Mouse (Mus musculus) hindbrain, embryonic 14.5 days (tissue): ENCODE measurements around the gene Nup210. TPM values are rescaled to one million over a fixed set of nuclear protein-coding genes. Genes with fewer than 3 reads are reported as not detected.

Experiments used
- ATAC-seq: fragments of 200-750 bp; cut with Nextera tagmentation; 2 replicates; pipeline ENCODE4 v1.8.0; 2017; ENCODE audit warnings: moderate number of reproducible peaks, mild to moderate bottlenecking, moderate TSS enrichment, moderate library complexity; ENCODE audit not compliant: low FRiP score
- DNase-seq: peaks from one replicate; pipeline ENCODE4 v3.0.0-alpha.2; 2015; ENCODE audit warnings: low spot score
- H3K27ac ChIP-seq: fragments of 300-500 bp; sonication (generic); 2 replicates; pipeline ENCODE4 v1.5.1; 2014; ENCODE audit warnings: mild to moderate bottlenecking, moderate library complexity
- H3K27me3 ChIP-seq: fragments of 300-500 bp; sonication (generic); 2 replicates; pipeline ENCODE4 v1.6.1; 2014; ENCODE audit warnings: mild to moderate bottlenecking, low read length, mixed read lengths; ENCODE audit not compliant: control insufficient read depth, insufficient read depth
- H3K36me3 ChIP-seq: fragments of 300-500 bp; sonication (generic); replicated peaks from 2 replicates; pipeline ENCODE4 v1.6.1; 2014; ENCODE audit not compliant: control insufficient read depth, insufficient read depth
- H3K4me1 ChIP-seq: fragments of 300-500 bp; sonication (generic); replicated peaks from 2 replicates; pipeline ENCODE4 v1.6.1; 2014; ENCODE audit warnings: antibody characterized with exemption, low read length, mixed read lengths; ENCODE audit not compliant: control insufficient read depth, insufficient read depth
- H3K4me2 ChIP-seq: fragments of 300-500 bp; sonication (generic); replicated peaks from 2 replicates; pipeline ENCODE4 v1.6.1; 2014; ENCODE audit warnings: mild to moderate bottlenecking, moderate library complexity
- H3K4me3 ChIP-seq: fragments of 300-500 bp; sonication (generic); replicated peaks from 2 replicates; pipeline ENCODE4 v1.5.1; 2014; ENCODE audit warnings: mild to moderate bottlenecking, low read length
- H3K9ac ChIP-seq: fragments of 300-500 bp; sonication (generic); 2 replicates; pipeline ENCODE4 v1.6.1; 2014
- H3K9me3 ChIP-seq: fragments of 300-500 bp; sonication (generic); 2 replicates; pipeline ENCODE4 v1.6.1; 2016; ENCODE audit warnings: low read length; ENCODE audit not compliant: control insufficient read depth
- WGBS: fragments of 180-500 bp; shearing (Covaris S2); extraction: QIAGEN DNeasy Blood & Tissue Kit; methylation state at CpG from one replicate; pipeline ENCODE4 v1.1.7; 2014; 5-methylcytosine and 5-hydroxymethylcytosine counted together
- polyA plus RNA-seq: library from polyadenylated mRNA; unstranded; fragments of >200 nt; fragmentation: Nextera tagmentation; extraction: Ambion mirVana; gene quantifications from 2 replicates; pipeline ENCODE4 v1.2.1, GENCODE M21; 2014

Nup210 gene
- polyA plus RNA-seq, 1 experiment from 2014 or later = 23.3 TPM

DNA sequence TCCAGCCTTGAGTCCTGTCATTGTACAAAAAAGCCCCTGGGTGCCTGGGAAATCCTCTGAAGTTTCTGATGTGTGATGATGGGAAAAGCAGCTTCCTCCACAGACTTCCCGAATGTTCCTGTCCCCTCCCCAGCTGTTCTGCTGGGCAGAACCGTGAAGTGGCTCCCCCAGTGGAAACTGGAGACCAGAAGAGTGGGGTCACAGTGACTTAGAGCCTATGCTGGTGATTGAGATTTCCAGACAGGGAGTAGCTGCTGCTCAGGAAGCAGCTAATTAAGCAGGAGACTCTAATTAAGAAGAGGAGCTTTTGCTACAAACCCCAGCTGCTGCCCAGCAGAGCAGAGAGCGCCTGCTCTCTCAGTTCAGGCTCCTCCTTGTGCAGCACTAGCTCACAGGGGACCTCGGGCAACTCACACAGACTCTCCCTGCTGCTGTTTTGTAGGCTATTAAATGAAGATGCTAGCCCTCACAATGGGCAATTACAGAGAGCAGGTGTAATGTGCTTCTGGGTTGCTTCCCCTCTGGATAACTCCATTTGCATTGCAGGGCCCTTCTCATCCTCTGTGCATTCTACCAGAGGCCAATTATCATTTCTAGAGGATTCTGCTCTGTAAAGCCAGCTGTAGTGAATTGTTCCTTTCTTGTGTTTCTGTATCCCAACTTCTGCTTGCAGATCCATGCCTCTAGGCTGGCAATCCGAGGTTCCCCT is 30.0 kb upstream of the Nup210 start:
- Histone ChIP-seq H3K4me2 (0 out of 2 replicates have a peak overlapping the region, but pooled peaks have one; percentile 4), H3K27ac (peak overlapping the region; percentile 94), H3K27me3 (no peaks in the 10 kb centered on the region), H3K4me1 (peaks cover 27% of the 10 kb centered on the region), H3K4me3 (no peak overlapping the region), H3K36me3 (no peaks in the 10 kb centered on the region), H3K9me3 (no peaks in the 10 kb centered on the region), H3K9ac (peak overlapping the region; percentile 22; the same call in 1 of the 2 replicates)
- peak; percentile 42 for DNase-seq
- peak; percentile 90 for ATAC-seq
- 19% methylated on average over 5 of the region's 5 CpGs for WGBS

DNA sequence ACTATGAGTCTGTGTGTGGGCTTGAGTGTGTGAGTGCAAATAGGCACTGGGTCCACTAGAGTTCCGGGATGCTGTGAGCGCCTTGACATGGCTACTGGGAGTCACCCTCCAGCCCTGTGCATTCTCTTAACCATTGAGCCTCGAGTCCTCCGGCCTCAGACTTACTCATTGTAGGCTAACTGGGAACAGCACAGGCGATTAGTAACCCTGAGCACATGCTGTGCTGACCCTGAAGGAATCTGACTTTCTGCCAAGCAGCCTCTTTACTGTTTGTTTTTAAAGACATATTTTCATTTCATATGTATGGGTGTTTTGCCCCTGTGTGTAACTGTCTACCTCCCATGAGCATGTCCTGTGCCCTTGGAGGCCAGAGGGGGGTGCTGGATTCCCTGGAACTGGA is 28.9 kb upstream of the Nup210 start:
- no peak overlapping the region for H3K9ac ChIP-seq
- 73% methylated on average over 5 of the region's 5 CpGs for WGBS
- ATAC-seq (no peak), DNase-seq (no peak)
- no peaks in the 10 kb centered on the region for H3K36me3 ChIP-seq
- H3K4me2 ChIP-seq = no peak overlapping the region
- H3K27ac ChIP-seq = peak overlapping the region; percentile 94
- H3K27me3 ChIP-seq = no peaks in the 10 kb centered on the region
- H3K9me3 ChIP-seq = no peaks in the 10 kb centered on the region
- peaks cover 27% of the 10 kb centered on the region for H3K4me1 ChIP-seq
- H3K4me3 ChIP-seq = no peak overlapping the region

DNA sequence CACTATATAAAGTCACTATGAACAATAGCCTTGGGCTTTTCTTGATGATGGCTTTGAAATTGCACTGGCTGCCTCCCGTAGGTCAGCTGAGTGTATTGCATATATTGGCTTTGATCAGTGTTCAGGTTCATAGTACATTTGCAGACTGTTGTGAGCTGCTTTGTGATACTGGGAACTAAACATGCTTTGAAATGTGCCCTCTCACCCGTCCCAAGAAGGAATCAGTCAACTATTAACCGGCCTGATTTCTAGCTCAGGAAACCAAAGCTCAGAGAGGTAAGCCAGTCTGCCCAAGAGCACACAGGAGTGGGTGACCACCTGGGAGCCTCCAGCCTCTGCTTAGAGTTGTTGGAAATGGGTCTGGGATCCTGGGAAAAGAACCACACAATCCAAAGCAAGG is 28.4 kb upstream of the Nup210 start:
- Histone ChIP-seq H3K4me1 (peaks cover 27% of the 10 kb centered on the region), H3K4me3 (no peak overlapping the region), H3K27me3 (no peaks in the 10 kb centered on the region), H3K4me2 (no peak overlapping the region), H3K9me3 (no peaks in the 10 kb centered on the region), H3K9ac (no peak overlapping the region), H3K36me3 (no peaks in the 10 kb centered on the region), H3K27ac (peak overlapping the region; percentile 94; the same call in 1 of the 2 replicates)
- ATAC-seq (no peak), DNase-seq (no peak)
- 72% methylated on average over 3 of the region's 3 CpGs for WGBS

GRCm38 (mm10) chr6:91139846-91140245 is 23.2 kb upstream of the Nup210 start:
- WGBS = 31% methylated on average over 4 of the region's 4 CpGs
- H3K27me3 ChIP-seq = no peaks in the 10 kb centered on the region
- peak; percentile 84 for DNase-seq
- H3K4me3 ChIP-seq = no peak overlapping the region
- no peaks in the 10 kb centered on the region for H3K9me3 ChIP-seq
- no peak overlapping the region for H3K9ac ChIP-seq
- no peak overlapping the region for H3K4me2 ChIP-seq
- no peak overlapping the region for H3K27ac ChIP-seq
- H3K36me3 ChIP-seq = no peaks in the 10 kb centered on the region
- ATAC-seq = no peak; the same call in 1 of the 2 replicates
- 0 out of 2 replicates have a peak, but pooled peaks cover 3% of the 10 kb centered on the region for H3K4me1 ChIP-seq

DNA sequence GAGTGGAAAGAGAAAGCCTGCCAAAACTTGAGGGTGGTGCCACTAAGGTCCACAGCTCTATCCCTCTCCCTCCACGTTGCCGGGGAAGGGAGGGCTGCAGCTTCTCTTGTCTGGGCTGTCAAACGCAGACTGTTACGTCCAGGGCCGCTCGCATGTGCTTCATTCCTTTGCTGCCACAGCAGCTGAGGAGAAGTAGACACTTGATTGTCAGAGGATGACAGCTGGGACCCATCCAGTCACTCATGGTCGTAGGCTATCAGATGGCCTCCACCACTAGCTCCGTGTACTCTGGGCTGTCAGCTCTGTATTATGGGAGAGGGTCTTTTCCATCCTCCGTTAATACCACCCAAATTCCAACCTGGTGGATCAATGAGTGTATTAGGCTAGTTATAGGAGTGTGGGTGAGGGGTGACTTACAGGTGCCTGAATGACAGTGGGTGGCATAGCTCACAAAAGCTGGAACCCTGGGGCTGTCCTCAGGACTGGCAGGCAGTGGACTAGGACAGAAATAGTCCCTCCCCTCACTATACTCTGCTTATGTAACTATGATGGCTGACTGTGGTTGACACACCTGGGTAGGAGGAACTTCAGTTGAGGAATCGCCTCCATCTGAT is 20.8 kb upstream of the Nup210 start:
- no peak overlapping the region for H3K4me2 ChIP-seq
- H3K36me3 ChIP-seq = no peaks in the 10 kb centered on the region
- no peak overlapping the region for H3K27ac ChIP-seq
- 76% methylated on average over 10 of the region's 10 CpGs for WGBS
- H3K4me1 ChIP-seq = no peaks in the 10 kb centered on the region
- DNase-seq (no peak), ATAC-seq (no peak)
- no peak overlapping the region for H3K9ac ChIP-seq
- H3K4me3 ChIP-seq = no peak overlapping the region
- H3K27me3 ChIP-seq = no peaks in the 10 kb centered on the region
- no peaks in the 10 kb centered on the region for H3K9me3 ChIP-seq

DNA sequence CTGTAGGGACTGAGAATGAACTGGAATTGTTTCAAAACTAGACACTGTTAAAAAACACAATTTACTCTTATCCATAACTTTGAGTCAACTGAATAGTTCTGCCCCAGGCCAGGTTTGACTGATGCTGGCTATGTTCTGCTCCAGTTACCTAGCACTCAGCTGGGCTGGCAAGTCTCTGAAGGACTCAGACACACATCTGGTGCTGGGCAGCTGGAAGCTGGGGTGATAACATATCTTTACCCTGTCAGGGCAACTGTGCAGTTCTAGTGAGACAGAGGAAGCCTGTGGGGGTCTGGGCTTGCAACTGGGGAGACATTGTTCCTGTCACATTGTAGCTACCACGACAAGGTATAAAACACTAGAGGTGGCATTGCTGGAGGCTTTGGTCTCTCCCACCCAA is 14.2 kb upstream of the Nup210 start:
- H3K4me2 ChIP-seq = no peak overlapping the region
- no peak overlapping the region for H3K9ac ChIP-seq
- H3K4me1 ChIP-seq = no peaks in the 10 kb centered on the region
- no peaks in the 10 kb centered on the region for H3K27me3 ChIP-seq
- no peak overlapping the region for H3K27ac ChIP-seq
- no peaks in the 10 kb centered on the region for H3K9me3 ChIP-seq
- ATAC-seq = no peak
- no peak overlapping the region for H3K4me3 ChIP-seq
- no peak for DNase-seq
- 67% methylated on average over 1 of the region's 1 CpGs for WGBS
- no peaks in the 10 kb centered on the region for H3K36me3 ChIP-seq

DNA sequence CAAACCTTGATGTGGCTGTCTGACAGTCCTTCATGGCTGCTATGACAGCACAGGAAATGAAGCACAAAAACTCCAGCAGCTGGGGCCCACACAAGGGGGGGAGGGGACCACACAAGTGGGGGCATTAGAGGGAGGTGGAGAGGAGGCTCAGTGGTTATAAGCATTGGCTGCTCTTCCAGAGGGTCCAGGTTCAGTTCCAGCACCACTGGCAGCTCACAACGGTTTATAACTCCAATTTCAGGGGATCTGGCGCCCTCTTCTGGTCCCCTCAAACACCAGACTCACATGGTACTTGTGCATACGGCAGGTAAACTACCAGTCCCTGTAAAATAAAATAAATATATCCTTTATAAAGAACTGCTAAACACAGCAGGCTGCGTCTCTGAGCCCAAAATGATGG is 12.4 kb upstream of the Nup210 start:
- ATAC-seq = no peak
- H3K9ac ChIP-seq = no peak overlapping the region

GRCm38 (mm10) chr6:91125228-91125585 is 8.6 kb upstream of the Nup210 start:
- no peaks in the 10 kb centered on the region for H3K4me1 ChIP-seq
- H3K36me3 ChIP-seq = no peaks in the 10 kb centered on the region
- no peak overlapping the region for H3K27ac ChIP-seq
- H3K9me3 ChIP-seq = no peaks in the 10 kb centered on the region
- 95% methylated on average over 2 of the region's 2 CpGs for whole genome bisulfite sequencing
- DNase-seq = no peak
- no peak for ATAC-seq
- H3K4me2 ChIP-seq = no peak overlapping the region
- no peak overlapping the region for H3K4me3 ChIP-seq
- no peak overlapping the region for H3K9ac ChIP-seq
- no peaks in the 10 kb centered on the region for H3K27me3 ChIP-seq

More for the DNA sequence above, 12.4 kb upstream of the Nup210 start:
- Histone ChIP-seq H3K4me3 (no peak overlapping the region), H3K27ac (no peak overlapping the region), H3K27me3 (no peaks in the 10 kb centered on the region), H3K4me2 (no peak overlapping the region), H3K9me3 (no peaks in the 10 kb centered on the region), H3K4me1 (no peaks in the 10 kb centered on the region), H3K36me3 (no peaks in the 10 kb centered on the region)
- 41% methylated on average over 4 of the region's 4 CpGs for WGBS
- no peak for DNase-seq

- H3K4me3 ChIP-seq = no peak overlapping the region
- H3K4me2 ChIP-seq = no peak overlapping the region
- no peak overlapping the region for H3K9ac ChIP-seq
- DNase-seq (no peak), ATAC-seq (no peak)
- H3K27me3 ChIP-seq = no peaks in the 10 kb centered on the region
- H3K9me3 ChIP-seq = no peaks in the 10 kb centered on the region
- no peaks in the 10 kb centered on the region for H3K36me3 ChIP-seq
- WGBS = 45% methylated on average over 7 of the region's 7 CpGs
- no peaks in the 10 kb centered on the region for H3K4me1 ChIP-seq
- H3K27ac ChIP-seq = no peak overlapping the region
These were observed 7.9 kb upstream of the Nup210 start for GRCm38 (mm10) chr6:91124286-91125227.
